Mouse (Mus musculus) yolk sac, embryonic 10.5 days (tissue): ENCODE results near the gene Efs.
"Not testable (repeated sequence)": the region's sequence is repeated elsewhere in the genome, so short reads cannot be mapped to it uniquely, and the experiment has no call there.

ENCODE experiments used
- DNase-seq: peaks from one replicate; pipeline ENCODE4 v3.0.0-alpha.2; 2017; ENCODE audit warnings: low spot score

The Efs gene

DNA sequence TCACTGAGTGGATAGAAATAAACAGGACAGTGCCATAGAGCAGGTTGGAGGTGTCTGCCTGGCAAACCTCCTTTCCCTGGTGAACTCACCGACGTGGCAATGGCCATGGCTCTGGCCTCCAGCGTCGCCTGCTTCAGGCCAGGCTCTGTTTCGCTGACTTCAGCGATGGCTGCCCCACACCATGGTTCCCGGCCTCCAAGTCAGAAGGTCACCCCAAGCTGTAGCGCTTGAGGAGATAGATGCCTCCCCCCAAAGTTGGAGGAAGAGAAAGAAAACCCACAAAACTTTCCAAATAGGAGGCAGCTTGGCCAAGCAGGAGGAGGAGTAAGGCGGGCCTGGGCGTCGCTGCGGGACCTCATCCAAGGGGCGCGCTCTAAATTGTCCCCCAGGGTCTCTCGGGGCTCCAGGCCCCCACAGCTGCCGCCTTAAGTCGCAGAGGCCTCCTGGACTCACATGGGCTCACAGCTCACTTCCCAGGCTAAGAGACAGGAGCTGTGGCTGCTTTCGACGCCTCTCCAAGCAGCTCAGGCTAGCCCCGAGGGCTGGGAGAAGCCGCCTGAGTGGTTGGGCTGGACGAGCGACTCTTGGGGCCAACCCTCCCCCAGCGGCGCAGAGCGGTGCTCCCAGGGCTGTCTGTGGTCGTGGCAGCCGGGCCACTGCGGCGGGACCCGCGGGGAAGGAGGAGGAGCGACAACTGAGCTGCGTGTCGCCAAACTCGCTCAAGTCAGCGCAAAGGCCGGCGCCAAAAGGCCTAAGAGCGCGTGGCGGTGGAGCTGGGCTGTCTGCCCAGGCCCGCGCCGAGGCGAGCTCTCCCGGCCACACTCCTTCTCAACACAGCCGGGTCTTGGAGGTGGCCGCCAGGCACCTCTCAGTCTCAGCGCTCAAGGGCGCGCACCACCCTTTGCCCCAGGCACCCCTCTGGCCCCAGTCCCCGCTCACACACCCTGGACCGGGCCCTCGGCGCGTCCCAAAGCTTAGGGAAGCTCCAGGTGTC, at the start of gene Efs:
Gene Efs (minus strand): TSS at position 778 of the 994 bp plus-strand sequence.
- peak; percentile 51 for DNase-seq

DNA sequence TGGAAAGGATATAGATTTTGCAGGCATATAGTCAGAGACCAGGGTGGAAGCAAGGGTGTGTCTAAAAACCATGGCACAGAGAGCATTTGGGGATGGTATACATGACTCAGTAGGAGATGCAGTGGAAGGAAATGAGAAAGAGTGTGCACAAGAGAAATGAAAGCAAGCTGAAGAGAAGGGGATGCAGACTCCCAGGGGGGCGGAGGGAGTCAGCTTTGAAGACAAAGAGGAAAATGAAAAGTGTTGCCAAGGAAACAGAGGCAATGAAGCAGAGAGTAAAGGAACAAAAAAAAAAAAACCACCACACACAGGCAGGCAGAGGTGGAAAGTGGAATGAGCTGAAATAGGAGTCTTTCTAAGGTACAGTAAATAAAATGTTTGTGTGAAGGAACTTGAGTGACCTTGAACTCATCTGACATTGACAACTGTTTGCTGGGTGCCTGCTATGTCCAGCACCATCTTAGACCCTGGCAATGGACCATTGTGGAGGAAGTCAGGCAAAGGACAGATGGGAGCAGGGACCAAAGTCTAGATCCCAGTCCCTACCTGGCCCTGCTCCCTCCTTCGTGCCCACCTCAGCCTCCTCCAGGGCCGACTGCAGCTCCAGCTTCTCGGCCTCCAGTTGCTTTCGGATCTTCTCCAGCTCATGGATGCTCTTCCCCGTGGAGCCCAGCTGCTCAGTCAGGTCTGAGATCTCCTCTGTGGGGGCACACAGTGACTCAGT, 48.3 kb upstream of the Efs start:
- DNase-seq: no peak

DNA sequence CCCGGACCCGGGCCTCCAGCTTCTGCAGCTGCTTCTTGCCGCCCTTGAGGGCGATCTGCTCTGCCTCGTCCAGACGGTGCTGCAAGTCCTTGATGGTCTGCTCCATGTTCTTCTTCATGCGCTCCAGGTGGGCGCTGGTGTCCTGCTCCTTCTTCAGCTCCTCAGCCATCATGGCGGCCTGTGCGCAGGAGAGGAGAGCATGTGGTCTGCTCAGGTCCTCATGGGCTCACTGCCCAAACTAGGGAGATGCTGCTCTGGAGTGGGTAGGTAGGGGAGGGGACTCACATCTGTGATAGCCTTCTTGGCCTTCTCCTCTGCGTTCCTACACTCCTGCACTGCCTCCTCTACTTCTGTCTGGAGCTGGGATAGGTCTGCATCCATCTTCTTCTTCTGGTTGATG, 46.9 kb upstream of the Efs start:
- DNase-seq: not testable (repeated sequence)

DNA sequence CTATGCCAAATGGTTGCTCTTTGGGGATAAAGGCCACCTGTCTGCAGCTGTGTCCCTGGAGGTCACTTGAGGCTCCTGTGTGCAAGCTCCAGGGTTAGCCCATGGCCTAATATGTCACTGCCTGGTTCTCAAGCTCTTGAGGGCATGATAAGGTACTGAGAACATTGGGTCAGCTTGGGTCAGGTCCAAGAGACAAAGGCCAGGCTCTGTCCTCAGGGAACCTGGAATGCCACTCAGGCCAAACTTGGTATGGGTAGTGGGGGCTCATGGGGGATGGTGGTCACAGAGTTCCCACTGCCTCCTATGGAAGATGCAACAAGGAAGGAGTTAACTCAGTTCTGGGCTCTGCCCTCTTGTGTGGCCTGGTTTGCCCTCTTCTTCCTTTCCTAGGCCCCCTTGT, 42.4 kb upstream of the Efs start:
- DNase-seq: no peak

DNA sequence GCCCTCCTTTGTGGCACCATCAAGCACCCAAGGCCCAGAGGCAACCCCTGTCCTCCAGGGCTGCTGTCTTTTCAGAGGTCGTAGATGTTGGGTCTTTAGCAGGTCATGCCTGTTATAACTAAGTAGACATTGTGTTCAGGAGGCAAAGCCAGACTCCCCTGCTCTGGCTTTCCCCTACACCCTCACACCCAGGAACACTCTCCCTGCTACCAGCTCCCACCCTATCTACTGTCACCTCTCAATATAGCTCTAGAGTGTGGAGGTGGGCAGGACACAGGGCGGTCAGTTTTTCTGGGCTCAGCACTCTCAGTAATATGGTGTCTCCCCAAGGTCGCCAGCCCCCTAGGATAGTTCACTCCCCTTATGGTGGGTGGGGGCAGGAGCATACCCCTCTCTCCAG, 41.9 kb upstream of the Efs start:
- DNase-seq: no peak

DNA sequence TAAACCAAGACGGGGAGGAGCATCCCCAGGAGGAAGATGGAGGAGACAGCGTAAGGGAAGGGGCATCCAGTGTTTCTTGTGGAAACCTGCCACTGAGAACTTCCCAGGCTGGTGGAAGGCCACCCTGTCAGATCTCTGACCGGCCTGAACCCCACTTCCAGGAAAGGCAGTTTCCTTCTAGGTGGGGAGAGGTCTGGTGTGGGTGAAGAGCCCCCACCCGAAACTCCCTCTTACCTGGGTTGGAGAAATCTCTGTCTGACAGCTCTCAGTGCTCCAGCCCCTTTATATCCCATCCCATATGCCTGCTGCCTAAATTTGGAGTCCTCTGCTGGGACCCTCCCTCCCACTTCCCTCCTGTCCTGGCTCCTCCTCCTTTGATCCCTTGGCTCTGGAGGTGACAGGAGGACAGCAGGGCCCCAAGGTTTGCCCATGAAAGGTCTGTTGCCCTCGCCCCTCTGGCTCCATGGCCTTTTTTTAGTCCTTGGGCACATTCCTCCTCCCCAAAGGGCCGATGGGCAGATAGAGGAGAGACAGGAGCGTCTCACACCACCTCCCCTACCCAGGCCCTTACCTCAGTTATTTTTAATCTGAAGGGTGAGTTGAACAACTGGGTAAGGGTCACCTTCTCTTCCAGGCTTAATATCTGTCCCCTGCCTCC, 40.5 kb upstream of the Efs start, which contains the start of gene Myh6:
Gene Myh6 (minus strand): TSS at position 608 of the 658 bp plus-strand sequence.
- DNase-seq: no peak

DNA sequence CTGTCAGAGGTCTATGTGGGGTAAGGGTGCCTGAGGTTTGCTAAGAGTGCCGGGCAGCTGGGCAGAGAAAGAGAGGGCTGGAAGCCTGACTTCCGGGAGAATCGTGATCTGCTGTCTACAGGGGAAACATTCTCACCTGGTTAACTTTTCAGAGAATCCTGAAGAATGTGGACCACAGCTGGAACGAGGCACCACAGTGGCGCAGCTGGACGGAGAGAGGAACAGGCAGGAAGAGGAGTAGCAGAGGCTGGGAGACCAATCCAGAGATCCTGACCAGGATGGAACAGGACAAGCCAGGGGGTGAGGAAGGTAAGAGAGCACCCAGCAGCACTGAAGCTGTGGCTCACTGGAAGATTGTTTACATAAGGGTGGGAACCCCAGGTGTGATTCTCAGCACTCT, 39.7 kb upstream of the Efs start:
- DNase-seq: no peak

DNA sequence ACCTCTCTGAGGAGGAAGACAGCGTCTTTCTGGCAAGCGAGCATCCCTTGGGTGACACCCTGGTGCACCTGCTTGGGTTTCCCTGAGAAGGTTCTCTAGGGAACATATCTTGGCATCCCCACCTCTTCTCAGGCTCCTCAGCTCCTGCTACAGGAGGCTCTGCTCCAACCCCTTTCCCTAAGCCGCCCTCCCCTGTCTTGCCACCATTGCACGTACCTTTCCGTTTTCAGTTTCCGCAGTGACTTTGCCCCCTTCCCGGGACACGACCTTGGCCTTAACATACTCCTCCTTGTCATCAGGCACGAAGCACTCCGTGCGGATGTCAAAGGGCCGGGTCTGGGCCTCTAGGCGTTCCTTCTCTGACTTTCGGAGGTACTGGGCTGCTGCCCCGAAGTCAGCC, 39.1 kb upstream of the Efs start:
- no peak for DNase-seq

DNA sequence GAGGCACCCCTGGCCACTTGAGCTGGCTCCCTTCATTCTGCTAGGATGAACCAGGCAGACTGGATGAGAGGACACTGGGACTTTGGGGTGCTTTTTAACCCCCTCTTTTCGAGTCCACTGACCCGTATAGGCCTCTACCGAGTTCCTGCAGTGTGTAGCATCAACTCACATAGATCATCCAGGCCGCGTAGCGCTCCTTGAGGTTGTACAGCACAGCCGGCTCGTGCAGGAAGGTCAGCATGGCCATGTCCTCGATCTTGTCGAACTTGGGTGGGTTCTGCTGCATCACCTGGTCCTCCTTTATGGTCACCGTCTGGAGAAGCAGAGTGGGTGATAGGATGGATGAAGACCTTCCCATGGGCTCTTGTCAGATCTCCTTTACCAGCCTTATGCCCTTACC, 37.8 kb upstream of the Efs start:
- DNase-seq: no peak

DNA sequence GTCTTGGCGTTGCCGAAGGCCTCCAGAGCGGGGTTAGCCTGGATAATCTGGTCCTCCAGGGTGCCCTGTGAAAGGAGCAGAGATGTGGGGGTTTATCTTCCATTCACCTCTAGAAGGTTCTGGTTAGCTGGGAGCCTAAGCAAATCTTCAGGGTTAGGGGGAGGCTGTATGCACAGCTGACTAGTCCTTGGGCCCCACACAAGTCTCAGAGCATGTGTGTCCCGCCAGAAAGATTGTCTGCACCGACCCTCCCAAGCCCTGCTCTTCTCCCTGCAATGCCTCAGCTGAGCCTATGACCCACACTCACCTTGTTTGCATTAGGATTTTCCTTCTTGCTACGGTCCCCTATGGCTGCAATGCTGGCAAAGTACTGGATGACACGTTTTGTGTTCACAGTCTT, 36.8 kb upstream of the Efs start:
- no peak for DNase-seq

DNA sequence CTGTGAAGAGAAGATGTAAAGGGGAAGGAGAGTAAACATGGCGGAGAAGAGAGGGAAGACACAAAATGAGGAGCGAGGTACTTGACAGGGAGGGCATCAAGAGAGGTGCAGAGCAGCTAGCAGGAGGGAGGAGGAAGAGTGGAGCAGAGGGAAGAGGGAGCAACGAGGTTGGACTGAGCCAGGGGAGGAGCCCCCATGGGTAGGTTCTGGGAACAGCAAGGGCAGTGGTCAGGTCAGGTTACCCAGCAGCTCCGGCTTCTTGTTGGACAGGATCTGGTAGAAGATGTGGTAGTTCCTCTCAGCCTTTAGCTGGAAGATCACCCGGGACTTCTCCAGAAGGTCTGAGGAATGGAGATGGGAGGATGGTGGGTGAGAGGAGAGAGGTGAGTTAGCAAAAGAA, 35.6 kb upstream of the Efs start:
- DNase-seq: no peak

DNA sequence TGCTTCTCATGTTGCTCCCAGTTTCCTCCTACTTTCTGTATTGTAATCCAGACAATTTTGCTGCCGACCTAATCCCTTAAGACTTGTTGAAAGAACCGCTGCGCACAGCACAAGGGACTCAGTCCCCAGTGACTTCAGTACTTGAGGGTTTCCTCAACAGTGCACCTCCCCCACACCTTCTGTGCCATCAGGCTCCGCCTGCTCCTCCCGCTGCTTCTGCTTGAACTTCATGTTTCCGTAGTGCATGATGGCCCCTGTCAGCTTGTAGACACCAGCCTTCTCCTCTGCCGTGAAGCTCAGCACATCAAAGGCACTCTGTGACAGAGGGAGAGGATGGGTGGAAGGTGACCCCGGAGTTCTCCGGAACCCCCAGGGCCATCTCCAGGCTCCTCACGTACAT, 34.8 kb upstream of the Efs start:
- DNase-seq: no peak

DNA sequence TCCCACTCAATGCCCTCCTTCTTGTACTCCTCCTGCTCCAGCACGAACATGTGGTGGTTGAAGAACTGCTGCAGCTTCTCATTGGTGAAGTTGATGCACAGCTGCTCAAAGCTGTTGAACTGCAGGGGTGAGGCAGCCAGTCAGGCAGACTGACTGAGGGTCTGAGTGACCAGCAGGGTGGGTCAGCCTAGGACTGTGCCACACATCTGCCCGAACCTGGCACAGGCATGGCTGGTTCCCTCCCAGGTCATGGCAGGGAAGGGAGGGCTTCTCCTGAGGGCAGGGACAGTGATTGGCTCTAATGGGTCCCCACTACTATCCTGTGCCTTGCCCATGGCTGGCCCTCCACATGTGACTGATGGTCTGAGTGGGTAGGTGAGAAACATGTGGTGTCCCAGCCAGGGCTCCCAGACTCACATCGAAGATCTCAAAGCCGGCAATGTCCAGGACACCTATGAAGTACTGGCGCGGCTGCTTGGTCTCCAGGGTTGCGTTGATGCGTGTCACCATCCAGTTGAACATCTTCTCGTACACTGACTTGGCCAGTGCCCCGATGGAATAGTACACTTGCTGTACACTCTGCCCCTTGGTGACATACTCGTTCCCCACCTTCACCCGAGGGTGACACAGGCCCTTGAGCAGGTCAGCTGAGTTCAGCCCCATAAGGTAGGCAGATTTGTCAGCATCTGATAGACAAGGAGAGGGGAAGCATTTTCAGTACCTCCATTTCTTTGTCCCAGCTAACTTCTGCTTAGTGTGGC, 34.1 kb upstream of the Efs start:
- not testable (repeated sequence) for DNase-seq

DNA sequence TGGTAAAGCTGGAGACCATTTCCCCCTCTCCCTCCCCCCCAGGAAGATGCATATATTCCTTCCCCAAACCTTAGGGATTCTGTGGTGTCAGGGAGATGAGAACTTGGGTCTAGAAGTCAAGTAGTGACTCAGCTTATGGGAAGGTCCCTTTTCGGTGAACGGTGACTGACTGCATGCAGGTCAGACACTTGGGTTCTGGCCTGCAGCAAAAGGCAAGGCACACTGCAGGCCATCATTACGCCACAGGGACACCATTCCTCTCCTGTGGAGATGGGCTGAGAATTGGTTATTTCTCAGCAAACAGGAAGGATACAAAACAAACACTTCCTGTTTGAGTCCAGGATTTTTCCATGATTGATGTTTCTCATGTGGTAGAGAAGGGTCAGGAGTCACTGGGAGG, 33.3 kb upstream of the Efs start:
- no peak for DNase-seq

DNA sequence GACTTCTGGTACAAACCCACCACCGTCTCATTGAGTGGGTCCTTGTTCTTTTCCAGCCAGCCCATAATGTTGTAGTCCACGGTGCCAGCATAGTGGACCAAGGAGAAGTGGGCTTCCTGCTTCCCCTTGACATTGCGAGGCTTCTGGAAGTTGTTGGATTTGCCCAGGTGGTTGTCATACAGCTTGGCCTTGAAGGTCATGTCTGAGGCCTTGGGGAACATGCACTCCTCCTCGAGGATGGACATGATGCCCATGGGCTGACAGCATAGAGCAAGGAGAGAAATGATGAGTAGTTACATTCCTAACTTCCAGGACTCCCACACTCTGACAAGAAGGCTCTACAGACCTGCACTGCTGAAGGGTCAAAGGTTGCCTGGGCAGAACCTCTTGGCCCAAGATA, 32.6 kb upstream of the Efs start:
- DNase-seq: no peak

DNA sequence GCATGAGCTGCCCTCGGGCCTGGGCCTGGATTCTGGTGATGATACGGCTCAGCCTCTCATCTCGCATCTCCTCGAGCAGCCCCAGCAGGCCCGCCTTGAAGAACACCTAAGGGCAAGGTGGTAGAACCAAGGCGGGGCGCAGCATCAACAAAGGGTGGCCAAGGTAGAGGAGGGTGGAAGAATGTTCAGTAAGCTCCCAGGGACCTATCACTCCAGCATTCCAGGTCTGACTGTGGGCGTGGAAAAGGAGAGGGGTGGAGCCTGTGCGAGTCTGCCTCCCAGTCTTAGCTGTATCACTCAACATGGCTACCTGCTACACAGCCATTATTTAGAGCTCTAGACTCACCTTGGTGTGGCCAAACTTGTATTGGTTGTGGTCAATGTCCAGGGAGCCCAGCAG, 30.6 kb upstream of the Efs start:
- no peak for DNase-seq

DNA sequence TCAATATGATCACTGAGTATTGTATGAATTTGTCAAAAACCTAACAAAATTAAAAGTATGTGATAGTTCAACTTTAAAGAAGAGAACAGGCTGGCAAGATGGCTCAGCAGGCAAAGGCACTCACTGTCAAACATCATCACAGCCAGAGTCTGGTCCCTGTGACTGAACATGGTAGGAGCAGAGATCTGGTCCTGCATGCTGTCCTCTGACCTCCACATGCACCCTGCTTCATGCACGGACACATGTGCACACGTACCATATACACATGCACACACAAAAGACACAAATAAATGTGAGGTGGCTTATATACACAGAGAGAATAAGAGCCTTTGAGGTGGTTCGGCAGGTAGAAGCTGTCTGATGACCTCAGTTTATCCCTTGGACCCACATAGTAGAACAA, 29.6 kb upstream of the Efs start:
- no peak for DNase-seq

DNA sequence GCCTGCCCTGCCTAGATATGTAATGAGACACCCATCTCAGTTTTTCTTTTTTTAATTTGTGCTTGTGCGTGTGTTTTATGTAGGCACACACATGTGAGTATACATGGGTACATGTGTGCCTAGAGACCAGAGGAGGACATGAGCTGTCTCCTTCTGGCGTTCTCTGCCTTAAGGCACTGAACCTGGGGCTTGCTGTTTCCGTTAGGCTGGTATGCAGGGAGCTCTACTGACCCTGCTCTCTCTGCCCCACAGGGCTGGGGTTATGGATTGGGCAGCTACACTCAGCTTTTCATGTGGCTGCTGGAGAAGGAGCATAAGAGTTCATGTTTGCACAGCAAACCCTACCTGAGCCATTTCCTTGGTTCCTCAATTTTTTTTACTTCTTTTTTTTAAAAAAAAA, 28.5 kb upstream of the Efs start:
- no peak for DNase-seq

DNA sequence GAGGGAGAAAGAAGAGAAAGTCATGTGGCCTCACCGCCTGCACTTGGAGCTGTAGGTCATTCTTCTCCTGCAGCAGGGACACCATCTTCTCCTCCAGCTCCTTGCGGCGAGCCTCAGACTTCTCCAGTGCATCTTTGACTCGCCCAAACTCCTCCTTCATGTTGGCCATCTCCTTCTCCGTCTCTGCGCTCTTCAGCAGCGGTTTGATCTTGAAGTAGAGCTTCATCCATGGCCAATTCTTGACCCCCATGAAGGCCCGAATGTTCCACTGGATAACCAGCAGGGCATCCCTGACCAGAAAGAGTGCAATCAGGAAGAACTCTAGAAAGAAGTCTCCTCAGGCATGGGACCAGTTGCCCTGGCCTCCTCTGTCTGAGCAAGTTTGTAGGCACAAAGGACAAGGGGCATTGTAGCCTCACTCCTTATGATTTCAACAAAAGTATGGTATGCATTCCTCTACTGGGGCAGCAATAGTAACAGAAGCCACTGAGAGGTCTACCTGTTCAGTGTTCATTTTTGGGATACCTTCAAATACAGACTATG, 27.8 kb upstream of the Efs start:
- no peak for DNase-seq

DNA sequence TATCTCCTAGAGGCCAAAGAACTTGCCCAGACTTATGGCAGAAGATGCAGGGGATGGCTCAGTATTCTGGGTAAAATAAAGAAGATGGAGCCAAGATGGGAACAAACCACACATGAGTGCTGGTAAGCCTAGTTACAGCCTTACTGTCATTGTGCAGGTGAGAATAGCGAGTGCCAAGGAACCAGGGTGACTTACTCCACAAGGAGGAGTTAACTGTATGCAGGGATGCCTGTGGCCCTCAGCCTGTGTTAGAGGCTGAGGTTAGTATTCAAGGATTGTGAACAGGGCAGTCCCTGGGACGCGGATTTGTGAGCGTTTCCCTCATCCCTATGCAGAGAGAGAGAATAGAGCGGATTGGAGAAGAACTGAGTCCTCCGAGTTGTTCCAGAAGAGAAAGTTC, 25.7 kb upstream of the Efs start:
- DNase-seq: no peak

DNA sequence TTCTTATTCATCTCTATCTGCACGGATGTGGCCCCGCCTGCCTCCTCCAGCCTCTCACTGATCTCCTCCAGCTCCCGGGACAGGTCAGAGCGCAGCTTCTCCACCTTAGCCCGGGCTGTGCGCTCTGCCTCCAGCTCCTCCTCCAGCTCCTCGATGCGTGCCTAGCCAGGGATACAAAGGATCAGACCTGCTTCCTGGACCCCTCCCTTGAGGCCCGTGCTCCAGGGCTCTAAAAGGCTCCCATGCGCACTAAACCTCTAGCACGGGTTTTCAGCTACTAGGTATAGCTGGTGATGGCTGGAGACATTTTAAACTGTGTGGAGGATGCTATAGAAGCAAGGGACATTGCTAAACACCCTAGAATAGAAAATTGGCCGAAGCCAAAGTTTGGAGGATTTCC, 24.6 kb upstream of the Efs start:
- DNase-seq: no peak

DNA sequence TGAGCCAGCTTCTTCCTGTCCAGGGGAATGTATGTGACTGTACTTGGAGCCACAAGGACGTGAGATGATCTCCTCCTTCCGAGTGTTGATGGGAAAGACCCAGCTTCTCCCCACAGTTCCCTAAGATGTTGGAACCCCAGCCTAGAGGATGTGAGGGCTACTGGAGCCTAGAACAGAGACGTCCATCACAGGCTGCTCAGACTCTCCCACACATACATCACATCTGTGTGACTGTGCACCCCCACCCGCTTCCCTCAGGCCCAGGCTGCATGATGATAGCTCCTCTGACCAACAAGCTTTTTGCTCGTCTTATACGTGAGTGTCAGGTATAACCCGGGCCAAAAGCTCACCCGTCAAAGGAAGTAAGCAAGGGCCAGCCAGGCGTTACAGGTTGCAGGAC, 22.9 kb upstream of the Efs start:
- no peak for DNase-seq
